Mouse (Mus musculus) liver, adult 2 months (tissue): ENCODE results near the gene Kif14.

ENCODE experiments used
- CTCF ChIP-seq: fragments of 200-500 bp; IDR thresholded peaks from 2 replicates; pipeline ENCODE4 v1.5.1; 2011; ENCODE audit warnings: low read depth, low read length, control low read depth
- POLR2A ChIP-seq: fragments of 200-500 bp; IDR thresholded peaks from 2 replicates; pipeline ENCODE4 v1.6.1; 2011; ENCODE audit warnings: low read length, control low read depth; ENCODE audit not compliant: insufficient read depth; ENCODE audit errors: extremely low read depth

- TF ChIP-seq CTCF (no peak), POLR2A (no peak)
These were observed 84.1 kb downstream of the Kif14 start for GRCm38 (mm10) chr1:136550285-136550684.
